Mouse (Mus musculus) ES-Bruce4 (cell line): ENCODE results near the gene Capns2.

ENCODE experiments used
- CTCF ChIP-seq: IDR thresholded peaks from one replicate; pipeline ENCODE4 v1.8.1; 2011; ENCODE audit warnings: low read depth, low read length
- POLR2A ChIP-seq: IDR thresholded peaks from one replicate; pipeline ENCODE4 v1.8.1; 2011; ENCODE audit warnings: low read length; ENCODE audit not compliant: insufficient read depth

GRCm38 (mm10) chr8:92856273-92856986 lies 44.8 kb upstream of the Capns2 start:
- TF ChIP-seq CTCF (no peak), POLR2A (no peak)
